Mouse (Mus musculus) gastrocnemius, postnatal 10 days (tissue): Measurements from ENCODE around the gene Cfd. TPM values are rescaled to one million over a fixed set of nuclear protein-coding genes. Genes with fewer than 3 reads are reported as not detected.

Experiments used
- DNase-seq: peaks from one replicate; pipeline ENCODE4 v3.0.0; 2021; ENCODE audit warnings: mixed read lengths
- total RNA-seq, 2 experiments: library from RNA; stranded (reverse); gene quantifications; 2 replicates each; pipeline ENCODE4 v1.2.3; 2021

Gene Cfd
- total RNA-seq, 2 experiments from 2014 or later: 21.5 to 22.8 TPM

DNA sequence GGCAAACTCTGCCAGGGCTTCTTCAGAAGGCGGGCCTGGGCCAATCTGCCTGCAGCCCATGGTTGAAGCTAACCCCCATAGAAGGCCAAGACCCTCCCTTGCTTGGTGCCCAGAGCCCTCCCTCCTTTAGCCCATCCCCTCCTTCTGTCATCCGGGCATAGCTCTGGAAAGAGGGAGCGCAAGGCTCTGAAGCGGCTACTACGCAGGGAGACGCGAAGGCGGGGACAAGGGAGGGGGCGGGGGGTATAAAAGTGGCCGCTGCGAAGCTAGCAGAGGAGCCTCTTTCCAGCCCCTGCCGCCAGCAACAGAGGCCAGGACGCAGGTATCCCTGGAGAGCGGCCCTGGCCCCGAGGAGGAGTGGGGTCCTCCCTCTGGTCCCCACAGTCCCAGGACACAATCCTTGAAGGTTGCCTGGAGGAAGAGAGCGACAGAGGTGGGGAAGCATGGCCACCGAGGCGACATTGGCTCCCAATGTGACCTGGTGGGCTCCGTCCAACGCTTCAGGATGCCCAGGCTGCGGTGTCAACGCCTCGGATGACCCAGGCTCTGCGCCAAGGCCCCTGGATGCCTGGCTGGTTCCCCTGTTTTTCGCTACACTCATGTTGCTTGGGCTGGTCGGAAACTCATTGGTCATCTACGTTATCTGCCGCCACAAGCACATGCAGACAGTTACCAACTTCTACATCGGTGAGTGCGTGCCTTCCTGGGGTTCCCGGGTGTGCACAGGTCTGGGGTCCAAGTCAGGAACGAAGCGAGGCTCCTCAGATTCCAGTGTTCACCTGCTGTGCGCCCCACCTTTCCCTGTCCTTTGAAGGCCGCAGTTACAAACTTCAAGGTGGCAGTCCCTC is 27.8 kb downstream of the Cfd start:
- no peak for DNase-seq

DNA sequence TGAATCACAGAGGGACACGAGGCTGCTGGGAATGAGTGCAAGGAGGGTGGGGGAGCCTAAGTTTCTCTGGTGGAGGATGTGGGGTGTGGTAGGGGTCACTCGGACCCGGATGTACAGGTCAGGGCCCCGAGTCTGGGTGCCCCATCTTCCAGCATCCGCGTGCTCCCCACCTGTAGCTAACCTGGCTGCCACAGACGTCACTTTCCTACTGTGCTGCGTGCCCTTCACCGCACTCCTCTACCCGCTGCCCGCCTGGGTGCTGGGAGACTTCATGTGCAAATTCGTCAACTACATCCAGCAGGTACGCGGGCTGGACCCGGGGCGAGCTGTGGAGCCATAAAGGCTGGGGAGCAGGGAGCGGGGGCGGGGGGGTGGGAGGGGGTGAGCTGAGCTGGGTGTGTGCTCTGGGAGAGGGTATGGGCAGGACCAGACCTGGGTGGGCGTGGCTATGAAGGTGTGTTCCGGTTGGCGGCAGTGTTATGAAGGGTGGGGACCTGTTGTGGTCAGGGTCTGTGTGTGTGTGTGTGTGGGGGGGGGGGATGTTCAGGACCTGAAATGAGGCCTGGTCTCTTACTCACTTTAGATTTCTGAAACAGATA is 28.7 kb downstream of the Cfd start:
- no peak for DNase-seq

DNA sequence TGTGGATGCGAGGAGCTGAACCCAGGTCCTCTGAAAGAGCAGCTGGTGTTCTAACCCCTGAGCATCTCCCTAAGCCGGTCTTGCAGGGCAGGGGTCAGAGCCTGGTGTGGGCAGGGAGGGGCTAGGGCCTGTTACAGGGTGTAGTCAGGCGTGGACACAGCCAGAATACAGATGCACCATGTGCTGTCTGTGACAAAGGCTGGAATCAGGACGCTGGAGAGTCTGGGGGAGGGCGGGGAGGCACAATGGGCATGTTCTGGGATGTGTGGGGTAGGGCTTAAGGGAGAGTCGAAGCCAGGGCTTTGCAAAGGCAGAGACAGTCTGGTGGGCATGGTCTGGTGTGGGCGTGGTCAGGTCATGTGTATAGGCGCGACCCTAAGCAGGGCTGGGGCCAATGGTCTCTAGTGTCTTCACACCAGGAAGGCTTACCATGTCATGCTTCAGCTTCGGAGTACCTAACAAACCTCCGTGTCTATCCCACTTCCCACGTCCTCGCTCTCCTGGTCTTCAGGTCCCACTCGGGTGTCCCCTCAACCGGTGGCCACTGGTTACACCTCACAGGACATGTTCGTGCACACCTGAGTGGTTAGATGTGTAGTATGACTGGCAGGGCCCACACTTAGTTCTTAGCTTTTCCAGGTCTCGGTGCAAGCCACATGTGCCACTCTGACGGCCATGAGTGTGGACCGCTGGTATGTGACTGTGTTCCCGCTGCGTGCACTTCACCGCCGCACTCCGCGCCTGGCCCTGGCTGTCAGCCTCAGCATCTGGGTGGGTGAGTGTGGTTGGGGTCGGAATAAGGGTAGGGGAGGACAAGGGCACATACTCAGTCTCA is 29.6 kb downstream of the Cfd start:
- DNase-seq: no peak

DNA sequence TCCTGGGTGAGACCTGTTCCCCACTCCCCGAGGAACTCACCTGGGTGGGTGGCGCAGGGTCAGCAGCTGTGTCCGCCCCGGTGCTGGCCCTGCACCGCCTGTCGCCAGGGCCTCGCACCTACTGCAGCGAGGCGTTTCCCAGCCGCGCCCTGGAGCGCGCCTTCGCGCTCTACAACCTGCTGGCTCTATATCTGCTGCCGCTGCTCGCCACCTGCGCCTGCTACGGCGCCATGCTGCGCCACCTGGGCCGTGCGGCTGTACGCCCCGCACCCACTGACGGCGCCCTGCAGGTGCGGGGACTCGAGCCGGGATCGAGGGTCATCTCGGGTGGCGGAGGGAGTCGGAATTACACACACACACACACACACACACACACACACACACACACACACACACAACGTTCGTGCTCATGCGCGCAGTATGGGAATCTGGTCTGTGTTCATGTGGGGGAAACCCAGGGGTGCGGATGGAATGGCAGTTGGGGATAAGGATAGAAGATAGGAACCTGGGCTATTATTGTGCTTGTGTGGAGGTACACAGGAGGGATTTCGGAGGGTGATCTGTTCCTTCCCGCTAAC is 30.4 kb downstream of the Cfd start, which contains the start of gene R3hdm4:
R3hdm4 (minus strand) TSS at position 251 of the 578 bp plus-strand sequence.
- no peak for DNase-seq

DNA sequence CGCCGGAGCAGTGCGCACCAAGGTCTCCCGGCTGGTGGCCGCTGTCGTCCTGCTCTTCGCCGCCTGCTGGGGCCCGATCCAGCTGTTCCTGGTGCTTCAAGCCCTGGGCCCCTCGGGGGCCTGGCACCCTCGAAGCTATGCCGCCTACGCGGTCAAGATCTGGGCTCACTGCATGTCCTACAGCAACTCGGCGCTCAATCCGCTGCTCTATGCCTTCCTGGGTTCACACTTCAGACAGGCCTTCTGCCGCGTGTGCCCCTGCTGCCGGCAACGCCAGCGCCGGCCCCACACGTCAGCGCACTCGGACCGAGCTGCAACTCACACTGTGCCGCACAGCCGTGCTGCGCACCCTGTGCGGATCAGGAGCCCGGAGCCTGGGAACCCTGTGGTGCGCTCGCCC is 30.9 kb downstream of the Cfd start:
- no peak for DNase-seq

DNA sequence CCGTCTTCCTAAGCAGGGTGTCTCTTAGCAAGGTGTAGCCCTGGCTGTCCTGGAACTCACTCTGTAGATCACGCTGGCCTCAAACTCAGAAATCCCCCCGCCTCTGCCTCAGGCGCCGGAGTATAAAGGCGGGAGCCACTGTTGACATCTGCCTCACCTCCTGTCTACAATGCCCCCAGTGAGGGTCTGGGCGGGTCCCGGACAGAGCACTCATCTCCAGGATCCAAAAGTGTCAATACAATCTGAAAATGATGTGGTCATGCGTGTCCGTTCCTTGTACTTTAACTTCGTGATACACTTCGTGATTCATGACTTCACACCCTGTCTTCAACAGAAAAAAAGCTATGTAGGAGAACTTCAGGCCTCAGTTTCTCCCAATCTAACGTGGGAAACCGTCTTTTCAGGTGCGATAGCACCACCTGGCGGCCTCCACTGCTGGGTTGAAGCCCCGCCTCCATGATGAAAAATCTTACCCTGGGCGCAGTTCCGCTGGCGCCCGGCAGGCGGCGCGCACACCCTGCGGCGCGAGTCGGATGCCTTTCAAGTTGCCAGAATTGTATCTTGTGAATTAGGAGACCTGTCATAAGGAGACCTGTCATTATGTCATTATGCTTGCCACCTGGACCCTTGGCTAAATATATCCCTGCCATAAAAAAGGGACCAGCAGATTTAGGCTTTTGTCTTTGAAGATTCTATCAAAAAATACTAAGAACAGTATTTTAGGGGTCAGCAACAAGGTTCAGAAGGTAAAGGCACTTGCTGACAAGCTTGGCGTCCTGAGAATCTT is 34.5 kb downstream of the Cfd start:
- DNase-seq: peak; percentile 93

DNA sequence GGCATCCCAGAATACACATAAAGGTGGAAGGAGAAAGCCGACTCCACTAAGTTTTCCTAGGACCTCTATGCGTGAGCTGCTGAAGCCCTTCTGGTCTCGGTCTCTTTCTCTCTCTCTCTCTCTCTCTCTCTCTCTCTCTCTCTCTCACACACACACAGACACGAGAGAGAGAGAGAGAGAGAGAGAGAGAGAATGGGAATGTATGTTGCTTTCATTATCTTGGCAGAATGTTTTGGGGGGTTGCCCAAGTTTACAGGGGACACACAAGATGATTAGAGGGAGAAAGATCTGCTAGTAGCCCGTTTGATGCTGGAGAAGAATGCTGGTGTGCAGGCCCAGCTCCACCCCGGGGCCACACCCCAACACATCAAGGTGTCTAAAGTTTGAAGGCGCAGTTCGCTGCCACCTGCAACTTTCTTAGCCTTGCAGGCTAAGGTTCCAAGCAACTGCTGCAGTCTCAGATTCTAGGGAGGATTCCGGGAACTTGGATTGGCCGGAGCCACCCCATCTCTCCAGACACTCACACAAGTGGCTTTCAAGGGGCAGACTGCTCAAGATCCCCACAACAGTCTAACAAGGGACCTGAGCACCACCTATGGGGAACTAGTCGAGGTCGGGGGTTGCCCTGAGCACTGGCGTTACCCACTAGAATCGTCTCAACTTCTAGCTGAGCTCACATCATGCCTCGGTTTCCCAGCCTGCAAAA is 35.3 kb downstream of the Cfd start:
- DNase-seq: no peak

DNA sequence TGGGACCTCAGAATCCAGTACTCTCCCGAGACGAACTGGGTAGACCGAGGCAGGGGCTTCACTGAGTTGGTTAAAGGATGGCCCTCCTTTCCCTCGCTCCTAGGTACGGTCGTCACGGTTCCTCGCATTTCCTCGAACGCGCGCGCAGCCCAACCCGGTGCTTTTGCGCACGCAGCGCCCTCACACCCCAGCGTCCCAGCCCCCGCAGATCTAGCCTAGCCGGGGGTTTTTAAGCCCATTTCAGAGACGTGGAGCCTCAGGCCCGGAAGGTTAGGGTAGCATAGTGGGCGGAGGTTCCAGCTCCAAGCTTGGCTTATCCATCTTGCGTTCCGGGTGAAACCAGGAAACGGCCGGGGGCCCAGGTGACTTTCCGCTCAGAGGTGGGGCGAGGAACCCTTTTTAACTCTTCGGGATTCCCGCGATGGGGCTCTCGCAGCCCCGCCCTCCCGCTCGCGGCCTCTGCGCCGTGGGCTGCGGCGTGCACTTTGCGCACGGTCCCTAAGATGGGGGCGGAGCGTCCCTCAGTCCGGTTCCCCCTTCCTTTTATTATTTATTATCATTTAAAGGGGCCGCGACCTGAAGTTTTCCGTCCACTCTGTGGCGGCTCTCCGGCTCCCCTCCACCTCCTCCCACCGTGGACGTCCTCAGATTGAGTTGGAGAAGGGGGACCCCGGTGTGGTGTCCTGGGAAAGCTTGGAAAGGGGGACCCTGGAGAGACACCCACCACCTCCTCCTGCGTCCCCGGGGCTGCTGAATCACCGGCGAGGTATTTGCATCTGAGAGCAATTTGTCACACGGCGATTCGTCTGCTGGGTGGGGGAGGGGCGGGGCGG is 36.1 kb downstream of the Cfd start, which contains the start of gene Arid3a:
Arid3a (plus strand) TSS at position 553 of the 833 bp plus-strand sequence.
- DNase-seq: peak; percentile 83

DNA sequence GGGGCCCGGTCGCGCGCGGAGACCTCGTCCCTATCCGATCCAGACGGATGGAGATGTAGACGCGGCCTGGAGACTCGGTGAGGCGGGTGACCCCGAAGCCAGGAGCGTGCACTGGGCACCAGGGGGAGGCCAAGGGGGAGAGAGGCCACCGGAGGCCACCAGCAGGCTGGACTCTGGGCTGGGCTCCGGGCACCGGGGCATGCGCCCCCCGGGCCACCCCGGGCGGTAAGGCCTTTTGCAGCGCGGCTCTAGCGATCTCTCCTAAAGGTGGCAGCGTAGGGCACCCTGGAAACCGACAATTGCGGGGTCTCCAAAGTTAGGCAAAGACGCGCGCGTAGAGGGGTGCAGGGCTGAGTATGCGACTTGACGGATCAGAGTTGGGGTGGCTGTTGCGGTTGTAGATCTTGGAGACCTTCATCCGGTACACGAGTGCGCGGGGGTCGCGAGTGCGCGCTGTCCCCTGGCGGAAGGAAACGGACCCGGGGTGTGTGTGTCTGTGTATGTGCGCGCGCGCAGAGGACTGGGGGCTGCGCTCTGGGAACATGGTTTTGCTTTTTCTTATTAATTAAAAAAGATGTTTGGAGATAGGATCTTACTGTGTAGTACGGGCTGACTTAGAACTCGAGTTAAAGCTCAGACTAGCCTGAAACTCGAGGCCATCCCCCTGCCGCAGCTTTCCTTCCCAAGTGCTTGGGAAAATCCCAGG is 36.8 kb downstream of the Cfd start:
- peak; percentile 53 for DNase-seq

DNA sequence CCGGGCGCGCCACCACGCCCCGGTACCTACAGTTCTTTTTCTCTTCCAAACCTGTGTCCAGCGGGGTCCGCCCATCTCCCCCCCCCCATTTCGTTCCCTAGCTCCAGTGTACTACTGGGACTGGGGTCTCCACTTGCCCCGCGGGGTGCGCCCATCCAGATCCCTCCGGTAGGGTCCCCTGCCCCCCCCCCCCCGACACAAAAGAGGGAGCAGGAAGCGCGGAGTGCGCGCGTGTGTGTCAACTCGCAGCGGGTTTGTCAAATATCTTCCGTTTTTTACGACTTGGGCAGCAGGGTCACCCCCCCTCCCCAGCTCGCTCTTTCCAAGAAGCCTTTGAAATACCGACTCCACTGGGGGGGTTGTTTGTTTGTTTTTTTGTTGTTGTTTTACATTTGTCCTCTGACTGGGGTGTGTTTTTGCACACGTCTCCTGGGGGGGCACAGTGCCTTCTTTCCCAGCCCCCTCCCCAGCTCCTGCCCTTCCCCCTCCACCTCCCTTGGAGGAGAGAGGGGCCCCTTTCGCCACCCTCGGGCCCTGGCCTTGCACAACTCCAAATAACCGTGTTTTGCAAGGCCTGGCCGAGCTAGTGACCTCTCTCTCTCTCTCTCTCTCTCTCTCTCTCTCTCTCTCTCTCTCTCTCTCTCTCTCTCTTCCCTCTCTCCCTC is 37.5 kb downstream of the Cfd start:
- no peak for DNase-seq

DNA sequence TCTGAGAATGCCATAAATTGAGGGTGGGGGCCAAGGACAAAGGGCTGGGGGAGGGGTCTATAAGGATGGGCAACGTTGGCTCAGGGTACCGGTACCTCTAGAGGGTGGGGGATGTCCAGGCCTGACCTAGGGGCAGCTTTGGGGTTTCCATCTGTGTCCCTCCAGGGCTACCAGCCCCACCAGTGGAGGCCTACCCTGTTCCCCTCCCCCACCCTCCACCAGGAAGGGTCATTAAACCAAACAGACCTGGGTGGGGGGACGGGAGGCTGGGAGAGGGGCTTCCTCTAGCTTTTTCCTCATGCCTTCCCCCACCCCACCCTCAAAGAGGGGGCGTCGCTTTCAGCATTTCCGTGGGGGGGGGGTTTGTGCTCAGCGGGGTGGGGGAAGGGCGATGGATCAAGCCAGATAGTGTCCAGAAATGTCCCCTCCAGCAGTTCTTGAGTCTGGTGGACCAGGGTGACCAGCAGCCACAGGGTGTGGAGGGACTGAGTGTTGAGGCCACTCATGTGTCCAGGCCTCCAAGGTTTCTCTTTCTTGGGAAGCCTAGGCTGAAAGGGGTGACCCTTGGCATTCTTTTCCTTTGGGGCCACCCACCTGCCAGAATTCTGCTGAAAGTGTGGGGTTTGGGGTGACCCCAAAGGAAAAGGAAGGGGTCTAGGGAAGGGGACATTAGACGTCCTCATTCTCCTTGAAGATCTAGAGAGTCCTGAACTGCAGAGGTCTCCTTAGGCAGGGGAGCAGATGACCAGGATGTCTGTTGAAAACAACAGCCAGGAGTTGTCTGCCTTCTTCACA is 38.5 kb downstream of the Cfd start:
- no peak for DNase-seq

DNA sequence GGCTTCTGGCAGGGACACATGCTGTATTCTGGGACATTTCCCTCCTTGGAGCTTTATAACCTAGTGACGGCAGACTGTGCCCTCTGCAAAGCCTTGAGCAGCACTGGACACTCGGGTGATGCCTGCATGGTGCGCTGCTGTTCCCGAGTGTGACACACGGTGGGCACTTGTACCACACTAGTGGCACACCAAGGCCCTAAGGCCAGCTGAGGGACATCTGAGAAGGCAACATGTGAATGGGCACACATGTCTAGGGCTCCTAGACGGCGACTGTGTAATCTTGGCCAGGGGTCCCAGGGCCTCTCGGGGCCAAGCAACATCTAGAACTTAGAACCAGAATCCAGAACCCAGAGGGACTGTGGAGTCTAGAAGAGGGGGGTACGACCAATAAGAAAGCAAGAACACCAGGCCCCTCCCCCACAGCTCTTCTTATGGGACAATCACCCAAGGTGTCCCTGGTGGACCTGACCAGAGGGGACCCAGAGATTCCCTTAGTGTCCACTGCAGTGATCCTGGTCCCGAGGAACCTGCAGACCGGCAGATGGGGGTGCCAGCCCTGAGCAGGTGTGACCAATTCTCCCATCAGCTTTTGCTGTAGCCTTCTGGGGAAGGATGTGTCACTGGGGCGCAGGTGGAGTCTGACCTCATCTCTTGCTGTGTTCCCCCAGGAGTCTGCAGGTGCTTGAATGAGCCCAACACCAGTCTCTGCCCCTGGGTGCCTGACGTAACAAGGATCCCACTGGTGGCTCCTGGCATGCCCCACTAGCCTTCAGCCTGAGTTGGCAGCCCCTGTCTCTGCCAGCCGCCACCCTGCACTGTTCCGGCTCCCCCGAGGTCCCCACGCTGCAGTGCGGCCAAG is 39.5 kb downstream of the Cfd start:
- no peak for DNase-seq

DNA sequence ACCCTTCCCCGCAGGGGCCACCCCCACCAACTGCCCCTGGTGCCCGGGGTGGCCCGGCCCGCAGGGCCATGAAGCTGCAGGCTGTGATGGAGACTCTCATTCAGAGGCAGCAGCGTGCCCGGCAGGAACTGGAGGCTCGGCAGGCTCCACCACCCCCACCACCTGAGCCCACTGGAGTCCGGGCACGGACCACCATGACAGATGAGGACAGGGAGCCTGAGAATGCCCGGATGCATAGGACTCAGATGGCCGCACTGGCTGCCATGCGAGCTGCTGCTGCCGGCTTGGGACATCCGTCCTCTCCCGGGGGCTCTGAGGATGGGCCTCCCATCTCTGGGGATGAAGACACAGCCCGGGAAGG is 40.2 kb downstream of the Cfd start:
- DNase-seq: no peak

DNA sequence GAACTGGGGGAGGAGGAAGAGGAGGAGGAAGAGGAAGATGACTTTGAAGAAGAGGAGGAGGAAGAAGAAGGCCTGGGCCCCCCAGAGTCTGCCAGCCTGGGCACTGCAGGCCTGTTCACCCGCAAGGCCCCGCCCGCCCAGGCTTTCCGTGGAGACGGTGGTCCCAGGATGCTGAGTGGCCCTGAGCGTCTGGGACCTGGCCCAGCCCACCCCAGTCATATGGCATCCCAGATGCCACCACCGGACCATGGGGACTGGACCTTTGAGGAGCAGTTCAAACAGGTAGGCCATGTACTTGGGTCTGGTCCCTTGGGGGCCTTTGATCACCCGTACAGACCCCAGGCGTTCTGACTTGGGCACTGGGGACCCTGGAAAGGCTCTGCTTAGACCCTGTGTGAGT is 41.1 kb downstream of the Cfd start:
- no peak for DNase-seq

DNA sequence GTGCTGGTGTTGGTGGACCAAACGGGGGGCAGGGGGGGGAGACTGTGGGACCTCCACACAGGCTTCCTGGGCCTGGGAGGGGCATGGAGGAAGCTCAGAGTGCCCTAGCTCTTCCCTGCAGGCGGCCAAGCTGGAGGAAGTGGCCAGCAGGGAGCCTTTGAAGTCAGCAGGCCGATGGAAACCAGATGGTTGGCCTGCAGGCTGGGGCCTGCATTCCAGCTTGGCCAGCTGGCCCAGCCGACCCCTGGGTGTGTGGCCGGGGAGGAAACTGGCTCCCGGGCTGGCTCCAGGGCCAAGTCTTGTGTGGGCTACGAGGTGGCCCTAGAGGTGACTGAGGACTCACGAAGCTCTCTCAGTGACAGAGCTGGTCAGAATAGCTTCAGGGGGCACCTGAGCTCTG is 42.1 kb downstream of the Cfd start:
- DNase-seq: peak; percentile 80

DNA sequence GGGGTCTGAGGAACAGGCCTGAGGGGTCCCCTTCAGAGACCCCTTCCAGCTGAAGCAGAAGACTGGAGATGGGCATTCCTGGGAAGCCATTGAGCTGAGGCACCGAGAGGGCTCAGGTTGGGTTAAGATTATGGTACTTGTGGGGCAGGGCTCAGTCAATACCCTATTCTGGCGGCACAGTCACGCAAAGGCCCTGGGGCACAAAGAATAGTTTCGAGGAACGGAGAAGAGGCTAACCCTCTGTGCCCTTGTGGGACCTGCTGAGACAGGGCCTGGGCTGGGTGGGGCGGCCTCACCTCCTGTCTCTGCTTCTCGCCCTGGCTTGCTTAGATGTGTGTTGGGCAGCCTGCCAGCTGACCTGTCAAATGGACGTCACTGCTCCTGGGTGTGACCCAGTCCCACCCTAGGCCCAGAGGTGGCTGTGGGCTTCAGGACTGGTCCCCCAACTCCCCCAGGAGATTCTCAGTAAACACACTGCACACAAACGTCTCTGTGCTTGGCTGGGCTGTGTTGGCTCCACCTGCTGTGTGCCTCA is 42.6 kb downstream of the Cfd start:
- DNase-seq: peak; percentile 48

DNA sequence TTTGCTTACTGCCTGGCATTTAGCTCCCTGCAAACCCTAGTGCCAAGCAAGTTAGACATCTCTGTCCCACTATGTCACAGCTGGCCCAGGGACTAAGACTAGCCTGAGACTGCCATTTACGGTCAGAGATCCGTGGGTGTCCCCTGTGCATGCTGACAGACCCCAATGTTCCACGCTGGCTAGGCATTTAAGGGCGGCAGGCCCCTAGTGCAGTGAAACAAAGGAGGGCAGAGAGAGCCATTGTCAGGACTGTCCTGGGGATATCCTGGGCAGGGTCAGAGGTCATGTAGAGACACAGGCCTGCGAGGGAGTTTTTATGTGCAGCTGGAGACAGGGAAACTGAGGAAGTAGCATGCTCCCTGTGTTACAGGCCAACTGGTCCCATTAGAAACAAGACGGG is 43.2 kb downstream of the Cfd start:
- DNase-seq: no peak
